ENCODE assay signal across 22 mouse cellular contexts in genomic region chr4:100758265-100758898, GRCm38 (mm10). TPM values are rescaled to one million over a fixed set of nuclear protein-coding genes. Genes with fewer than 3 reads are reported as not detected.
"Had no signal": no experiment of that assay in that cellular context is flagged by ENCODE, and none has a peak within 500 bp of the region (broad histone marks: within the 10 kb centered on the region; RNA-seq: fewer than 3 reads in every experiment).

No protein-coding gene starts in this region.

- H3K9me3 ChIP-seq: limb, embryonic 12.5 days; liver, embryonic 13.5 days; midbrain, embryonic 13.5 days; neural tube, embryonic 13.5 days; stomach, embryonic 15.5 days had no signal

- H3K9ac ChIP-seq: limb, embryonic 12.5 days; liver, embryonic 13.5 days; midbrain, embryonic 13.5 days; neural tube, embryonic 13.5 days; stomach, embryonic 15.5 days had no signal

- ATAC-seq: midbrain, embryonic 13.5 days had no signal

- H3K27ac ChIP-seq: kidney, postnatal 0 days; layer of hippocampus, adult 2 months; left cerebral cortex, adult 2 months; limb, embryonic 12.5 days; liver, embryonic 13.5 days; midbrain, embryonic 13.5 days; neural tube, embryonic 13.5 days; stomach, embryonic 15.5 days had no signal

- H3K36me3 ChIP-seq: limb, embryonic 12.5 days; liver, embryonic 13.5 days; midbrain, embryonic 13.5 days; neural tube, embryonic 13.5 days; stomach, embryonic 15.5 days had no signal

- H3K4me1 ChIP-seq: liver, embryonic 13.5 days; midbrain, embryonic 13.5 days; neural tube, embryonic 13.5 days; stomach, embryonic 15.5 days had no signal

- H3K27me3 ChIP-seq: limb, embryonic 12.5 days; liver, embryonic 13.5 days; midbrain, embryonic 13.5 days; neural tube, embryonic 13.5 days; stomach, embryonic 15.5 days had no signal

- DNase-seq: kidney, adult 2 months; kidney, postnatal 25 days; layer of hippocampus, adult 9-11 months; layer of hippocampus, postnatal 36 days; liver, embryonic 13.5 days; lung, adult 2 months; lung, postnatal 14 days; lung, postnatal 4 days; retina, postnatal 1 day; right cerebral cortex, postnatal 25 days; spleen, adult 18-20 months; thymus, postnatal 36 days had no signal

- H3K4me3 ChIP-seq: layer of hippocampus, adult 2 months; left cerebral cortex, adult 2 months; limb, embryonic 12.5 days; liver, embryonic 13.5 days; midbrain, embryonic 13.5 days; myocyte; neural tube, embryonic 13.5 days; stomach, embryonic 15.5 days had no signal

- H3K4me2 ChIP-seq: limb, embryonic 12.5 days; liver, embryonic 13.5 days; midbrain, embryonic 13.5 days; neural tube, embryonic 13.5 days; stomach, embryonic 15.5 days had no signal

RNA-seq across cellular contexts. Expression of gene Cachd1, which starts 18.1 kb away (rescaled TPM):
- total RNA-seq: monocyte, adult 5-6 weeks; neutrophil, adult 5-6 weeks had no signal
